Mouse (Mus musculus): Measurements from ENCODE around the gene Slc39a9. TPM values are rescaled to one million over a fixed set of nuclear protein-coding genes. Genes with fewer than 3 reads are reported as not detected.
A peak's percentile ranks its signal among the peaks of the same experiment; 100 is the strongest.

Gene Slc39a9
- polyA plus RNA-seq, 1 experiment from 2014 or later: 25.7 TPM

GRCm38 (mm10) chr12:80662322-80662721 lies 18.6 kb downstream of the Slc39a9 start:
- Histone ChIP-seq H3K36me3 (0 out of 2 replicates have a peak, but pooled peaks cover 14% of the 10 kb centered on the region), H3K27me3 (no peaks in the 10 kb centered on the region), H3K27ac (replicated peaks) (no peak overlapping the region), H3K4me1 (replicated peaks) (0 out of 2 replicates have a peak, but pooled peaks cover 5% of the 10 kb centered on the region), H3K4me2 (no peak overlapping the region), H3K4me3 (no peak overlapping the region), H3K9me3 (no peaks in the 10 kb centered on the region), H3K9ac (no peak overlapping the region)
- no peak for ATAC-seq (ENCODE audit: low FRiP score, low read depth)
- WGBS: 95% methylated on average over 10 of the region's 10 CpGs

- 83% methylated on average over 2 of the region's 2 CpGs for WGBS
- H3K36me3 ChIP-seq: 0 out of 2 replicates have a peak, but pooled peaks cover 14% of the 10 kb centered on the region
- H3K27me3 ChIP-seq: no peaks in the 10 kb centered on the region
- no peak overlapping the region for H3K4me2 ChIP-seq
- H3K9ac ChIP-seq: no peak overlapping the region
- no peak overlapping the region for H3K27ac ChIP-seq (replicated peaks)
- no peak overlapping the region for H3K4me3 ChIP-seq
- no peaks in the 10 kb centered on the region for H3K9me3 ChIP-seq
- H3K4me1 ChIP-seq (replicated peaks): 0 out of 2 replicates have a peak, but pooled peaks cover 5% of the 10 kb centered on the region
- ATAC-seq (ENCODE audit: low FRiP score, low read depth): no peak
These were observed 20.3 kb downstream of the Slc39a9 start for GRCm38 (mm10) chr12:80663935-80664334.

GRCm38 (mm10) chr12:80668391-80668790 lies 24.7 kb downstream of the Slc39a9 start:
- H3K4me1 ChIP-seq (replicated peaks): no peaks in the 10 kb centered on the region
- H3K4me3 ChIP-seq: no peak overlapping the region
- no peaks in the 10 kb centered on the region for H3K27me3 ChIP-seq
- H3K27ac ChIP-seq (replicated peaks): no peak overlapping the region
- H3K9ac ChIP-seq: no peak overlapping the region
- no peak for ATAC-seq (ENCODE audit: low FRiP score, low read depth)
- no peak overlapping the region for H3K4me2 ChIP-seq
- WGBS: 87% methylated on average over 2 of the region's 2 CpGs
- peaks cover 12% of the 10 kb centered on the region; the same call in 1 of the 2 replicates for H3K36me3 ChIP-seq
- H3K9me3 ChIP-seq: no peaks in the 10 kb centered on the region

- Histone ChIP-seq H3K4me3 (no peak overlapping the region), H3K4me2 (no peak overlapping the region), H3K27ac (replicated peaks) (no peak overlapping the region), H3K36me3 (peaks cover 28% of the 10 kb centered on the region), H3K27me3 (no peaks in the 10 kb centered on the region), H3K4me1 (replicated peaks) (no peaks in the 10 kb centered on the region), H3K9me3 (no peaks in the 10 kb centered on the region), H3K9ac (no peak overlapping the region)
- ATAC-seq (ENCODE audit: low FRiP score, low read depth): peak; percentile 65; the same call in 1 of the 2 replicates
- 20% methylated on average over 3 of the region's 3 CpGs for WGBS
These were observed 29.5 kb downstream of the Slc39a9 start for GRCm38 (mm10) chr12:80673170-80673569.

- H3K9ac ChIP-seq: no peak overlapping the region
- no peak overlapping the region for H3K4me2 ChIP-seq
- H3K27me3 ChIP-seq: no peaks in the 10 kb centered on the region
- H3K9me3 ChIP-seq: no peaks in the 10 kb centered on the region
- WGBS: 81% methylated on average over 1 of the region's 1 CpGs
- peak; percentile 42; the same call in 1 of the 2 replicates for ATAC-seq (ENCODE audit: low FRiP score, low read depth)
- no peaks in the 10 kb centered on the region for H3K4me1 ChIP-seq (replicated peaks)
- H3K4me3 ChIP-seq: no peak overlapping the region
- peaks cover 21% of the 10 kb centered on the region for H3K36me3 ChIP-seq
- H3K27ac ChIP-seq (replicated peaks): no peak overlapping the region
These were observed 37.7 kb downstream of the Slc39a9 start for GRCm38 (mm10) chr12:80681340-80681739.

GRCm38 (mm10) chr12:80683554-80683953 lies 39.9 kb downstream of the Slc39a9 start:
- no peak overlapping the region for H3K27ac ChIP-seq (replicated peaks)
- no peak overlapping the region for H3K9ac ChIP-seq
- H3K4me2 ChIP-seq: no peak overlapping the region
- 94% methylated on average over 3 of the region's 3 CpGs for WGBS
- H3K36me3 ChIP-seq: peaks cover 16% of the 10 kb centered on the region
- H3K9me3 ChIP-seq: no peaks in the 10 kb centered on the region
- H3K4me1 ChIP-seq (replicated peaks): no peaks in the 10 kb centered on the region
- H3K27me3 ChIP-seq: no peaks in the 10 kb centered on the region
- H3K4me3 ChIP-seq: no peak overlapping the region
- no peak for ATAC-seq (ENCODE audit: low FRiP score, low read depth)

- Histone ChIP-seq H3K27me3 (no peaks in the 10 kb centered on the region), H3K4me1 (replicated peaks) (no peaks in the 10 kb centered on the region), H3K27ac (replicated peaks) (no peak overlapping the region), H3K9ac (no peak overlapping the region), H3K4me2 (no peak overlapping the region), H3K9me3 (no peaks in the 10 kb centered on the region), H3K4me3 (no peak overlapping the region), H3K36me3 (peaks cover 10% of the 10 kb centered on the region)
- 79% methylated on average over 3 of the region's 3 CpGs for WGBS
- no peak for ATAC-seq (ENCODE audit: low FRiP score, low read depth)
These were observed 40.6 kb downstream of the Slc39a9 start for GRCm38 (mm10) chr12:80684316-80684715.

- 59% methylated on average over 10 of the region's 10 CpGs for WGBS
- Histone ChIP-seq H3K9me3 (no peaks in the 10 kb centered on the region), H3K4me1 (replicated peaks) (peaks cover 15% of the 10 kb centered on the region), H3K27me3 (peaks cover 22% of the 10 kb centered on the region), H3K4me3 (no peak overlapping the region), H3K9ac (no peak overlapping the region), H3K36me3 (no peaks in the 10 kb centered on the region), H3K27ac (replicated peaks) (no peak overlapping the region), H3K4me2 (no peak overlapping the region)
- ATAC-seq (ENCODE audit: low FRiP score, low read depth): peak; percentile 43
These were observed 44.1 kb downstream of the Slc39a9 start for GRCm38 (mm10) chr12:80687788-80688211.

GRCm38 (mm10) chr12:80689696-80690095 lies 46.0 kb downstream of the Slc39a9 start:
- no peak for ATAC-seq (ENCODE audit: low FRiP score, low read depth)
- no peak overlapping the region for H3K27ac ChIP-seq (replicated peaks)
- H3K9me3 ChIP-seq: no peaks in the 10 kb centered on the region
- H3K27me3 ChIP-seq: peaks cover 41% of the 10 kb centered on the region
- 58% methylated on average over 5 of the region's 5 CpGs for WGBS
- no peaks in the 10 kb centered on the region for H3K36me3 ChIP-seq
- H3K9ac ChIP-seq: no peak overlapping the region
- H3K4me3 ChIP-seq: no peak overlapping the region
- H3K4me1 ChIP-seq (replicated peaks): peaks cover 21% of the 10 kb centered on the region
- no peak overlapping the region for H3K4me2 ChIP-seq

- Histone ChIP-seq H3K4me2 (peak overlapping the region; percentile 60), H3K9me3 (no peaks in the 10 kb centered on the region), H3K27me3 (peaks cover 48% of the 10 kb centered on the region), H3K36me3 (no peaks in the 10 kb centered on the region), H3K4me1 (replicated peaks) (peaks cover 21% of the 10 kb centered on the region), H3K4me3 (peak overlapping the region; percentile 41), H3K27ac (replicated peaks) (no peak overlapping the region), H3K9ac (no peak overlapping the region)
- 14% methylated on average over 12 of the region's 12 CpGs for WGBS
- no peak for ATAC-seq (ENCODE audit: low FRiP score, low read depth)
These were observed 48.0 kb downstream of the Slc39a9 start for GRCm38 (mm10) chr12:80691671-80692091.

- Histone ChIP-seq H3K4me3 (peak within 1 kb of the TSS; percentile 41), H3K9ac (peak within 1 kb of the TSS; percentile 2; the same call in 1 of the 2 replicates), H3K4me2 (peak within 1 kb of the TSS; percentile 60), H3K4me1 (replicated peaks) (peaks cover 21% of the 10 kb centered on the region), H3K27me3 (peaks cover 48% of the 10 kb centered on the region), H3K9me3 (no peaks in the 10 kb centered on the region), H3K27ac (replicated peaks) (no peak within 1 kb of the TSS), H3K36me3 (no peaks in the 10 kb centered on the region)
- peak; percentile 60 for ATAC-seq (ENCODE audit: low FRiP score, low read depth)
- WGBS: 1% methylated on average over 42 of the region's 52 CpGs
These were observed 48.7 kb downstream of the Slc39a9 start, which contains the start of gene Plekhd1 for GRCm38 (mm10) chr12:80692269-80692972. Gene Plekhd1 (plus strand): TSS chr12:80692591.

GRCm38 (mm10) chr12:80693700-80694099 lies 50.0 kb downstream of the Slc39a9 start:
- Histone ChIP-seq H3K4me3 (no peak overlapping the region), H3K4me1 (replicated peaks) (peaks cover 21% of the 10 kb centered on the region), H3K36me3 (no peaks in the 10 kb centered on the region), H3K27me3 (peaks cover 48% of the 10 kb centered on the region), H3K4me2 (no peak overlapping the region), H3K9me3 (no peaks in the 10 kb centered on the region), H3K27ac (replicated peaks) (no peak overlapping the region), H3K9ac (no peak overlapping the region)
- 49% methylated on average over 2 of the region's 2 CpGs for WGBS
- no peak for ATAC-seq (ENCODE audit: low FRiP score, low read depth)

All from hindbrain, embryonic 15.5 days (tissue).